Mouse (Mus musculus): ENCODE measurements around the gene Arhgap15. TPM values are rescaled to one million over a fixed set of nuclear protein-coding genes. Genes with fewer than 3 reads are reported as not detected.

Gene Arhgap15
- polyA plus RNA-seq, 1 experiment from 2014 or later: 2.8 TPM

- no peak overlapping the region for H3K4me2 ChIP-seq (ENCODE audit: low read depth, low read length)
- DNase-seq (ENCODE audit: low spot score) (no peak), ATAC-seq (ENCODE audit: low read depth) (no peak)
- H3K9me3 ChIP-seq (ENCODE audit: control insufficient read depth, low read length): no peaks in the 10 kb centered on the region
- no peaks in the 10 kb centered on the region for H3K36me3 ChIP-seq (ENCODE audit: control insufficient read depth, insufficient read depth, low read length)
- no peak overlapping the region for H3K4me3 ChIP-seq (ENCODE audit: low read depth, low read length)
- no peak overlapping the region for H3K27ac ChIP-seq (replicated peaks; ENCODE audit: low read depth, low read length)
- WGBS: 93% methylated on average over 4 of the region's 4 CpGs
- no peaks in the 10 kb centered on the region for H3K27me3 ChIP-seq (replicated peaks; ENCODE audit: control insufficient read depth, insufficient read depth, low read length)
- H3K9ac ChIP-seq (ENCODE audit: low read depth, low read length): no peak overlapping the region
- H3K4me1 ChIP-seq (ENCODE audit: control insufficient read depth, insufficient read depth, low read length): no peaks in the 10 kb centered on the region
These were observed 332.6 kb downstream of the Arhgap15 start for GRCm38 (mm10) chr2:44081241-44081640.

- Histone ChIP-seq H3K9me3 (ENCODE audit: control insufficient read depth, low read length) (no peaks in the 10 kb centered on the region), H3K27ac (replicated peaks; ENCODE audit: low read depth, low read length) (no peak overlapping the region), H3K27me3 (replicated peaks; ENCODE audit: control insufficient read depth, insufficient read depth, low read length) (no peaks in the 10 kb centered on the region), H3K9ac (ENCODE audit: low read depth, low read length) (no peak overlapping the region), H3K4me1 (ENCODE audit: control insufficient read depth, insufficient read depth, low read length) (no peaks in the 10 kb centered on the region), H3K4me3 (ENCODE audit: low read depth, low read length) (no peak overlapping the region), H3K4me2 (ENCODE audit: low read depth, low read length) (no peak overlapping the region), H3K36me3 (ENCODE audit: control insufficient read depth, insufficient read depth, low read length) (no peaks in the 10 kb centered on the region)
- DNase-seq (ENCODE audit: low spot score) (no peak), ATAC-seq (ENCODE audit: low read depth) (no peak)
- WGBS: 72% methylated on average over 2 of the region's 2 CpGs
These were observed 335.8 kb downstream of the Arhgap15 start for GRCm38 (mm10) chr2:44084471-44084870.

GRCm38 (mm10) chr2:44086403-44087056 lies 337.9 kb downstream of the Arhgap15 start:
- H3K9me3 ChIP-seq (ENCODE audit: control insufficient read depth, low read length): no peaks in the 10 kb centered on the region
- no peaks in the 10 kb centered on the region for H3K27me3 ChIP-seq (replicated peaks; ENCODE audit: control insufficient read depth, insufficient read depth, low read length)
- no peak overlapping the region for H3K4me3 ChIP-seq (ENCODE audit: low read depth, low read length)
- no peak overlapping the region for H3K9ac ChIP-seq (ENCODE audit: low read depth, low read length)
- H3K36me3 ChIP-seq (ENCODE audit: control insufficient read depth, insufficient read depth, low read length): no peaks in the 10 kb centered on the region
- H3K4me1 ChIP-seq (ENCODE audit: control insufficient read depth, insufficient read depth, low read length): no peaks in the 10 kb centered on the region
- no peak for ATAC-seq (ENCODE audit: low read depth)
- no peak overlapping the region for H3K27ac ChIP-seq (replicated peaks; ENCODE audit: low read depth, low read length)
- 59% methylated on average over 5 of the region's 5 CpGs for WGBS
- DNase-seq (ENCODE audit: low spot score): no peak
- H3K4me2 ChIP-seq (ENCODE audit: low read depth, low read length): no peak overlapping the region

- 88% methylated on average over 4 of the region's 4 CpGs for WGBS
- Histone ChIP-seq H3K4me2 (ENCODE audit: low read depth, low read length) (no peak overlapping the region), H3K9me3 (ENCODE audit: control insufficient read depth, low read length) (peaks cover 13% of the 10 kb centered on the region), H3K4me3 (ENCODE audit: low read depth, low read length) (no peak overlapping the region), H3K4me1 (ENCODE audit: control insufficient read depth, insufficient read depth, low read length) (peaks cover 12% of the 10 kb centered on the region; the same call in 1 of the 2 replicates), H3K36me3 (ENCODE audit: control insufficient read depth, insufficient read depth, low read length) (no peaks in the 10 kb centered on the region), H3K9ac (ENCODE audit: low read depth, low read length) (no peak overlapping the region), H3K27ac (replicated peaks; ENCODE audit: low read depth, low read length) (no peak overlapping the region), H3K27me3 (replicated peaks; ENCODE audit: control insufficient read depth, insufficient read depth, low read length) (no peaks in the 10 kb centered on the region)
- no peak for ATAC-seq (ENCODE audit: low read depth)
- DNase-seq (ENCODE audit: low spot score): no peak
These were observed 349.9 kb downstream of the Arhgap15 start for GRCm38 (mm10) chr2:44098552-44098951.

- 90% methylated on average over 6 of the region's 6 CpGs for WGBS
- Histone ChIP-seq H3K4me1 (ENCODE audit: control insufficient read depth, insufficient read depth, low read length) (peaks cover 21% of the 10 kb centered on the region), H3K9ac (ENCODE audit: low read depth, low read length) (no peak overlapping the region), H3K4me2 (ENCODE audit: low read depth, low read length) (no peak overlapping the region), H3K4me3 (ENCODE audit: low read depth, low read length) (no peak overlapping the region), H3K27ac (replicated peaks; ENCODE audit: low read depth, low read length) (no peak overlapping the region; the same call in 1 of the 2 replicates), H3K9me3 (ENCODE audit: control insufficient read depth, low read length) (peaks cover 7% of the 10 kb centered on the region), H3K27me3 (replicated peaks; ENCODE audit: control insufficient read depth, insufficient read depth, low read length) (no peaks in the 10 kb centered on the region), H3K36me3 (ENCODE audit: control insufficient read depth, insufficient read depth, low read length) (no peaks in the 10 kb centered on the region)
- no peak for ATAC-seq (ENCODE audit: low read depth)
- no peak for DNase-seq (ENCODE audit: low spot score)
These were observed 353.7 kb downstream of the Arhgap15 start for GRCm38 (mm10) chr2:44102351-44102750.

GRCm38 (mm10) chr2:44103321-44103720 lies 354.7 kb downstream of the Arhgap15 start:
- H3K4me3 ChIP-seq (ENCODE audit: low read depth, low read length): no peak overlapping the region
- no peaks in the 10 kb centered on the region for H3K36me3 ChIP-seq (ENCODE audit: control insufficient read depth, insufficient read depth, low read length)
- H3K9ac ChIP-seq (ENCODE audit: low read depth, low read length): no peak overlapping the region
- H3K27me3 ChIP-seq (replicated peaks; ENCODE audit: control insufficient read depth, insufficient read depth, low read length): no peaks in the 10 kb centered on the region
- H3K4me1 ChIP-seq (ENCODE audit: control insufficient read depth, insufficient read depth, low read length): peaks cover 21% of the 10 kb centered on the region
- 38% methylated on average over 8 of the region's 8 CpGs for WGBS
- H3K4me2 ChIP-seq (ENCODE audit: low read depth, low read length): peak overlapping the region; percentile 10; the same call in 1 of the 2 replicates
- no peaks in the 10 kb centered on the region for H3K9me3 ChIP-seq (ENCODE audit: control insufficient read depth, low read length)
- ATAC-seq (ENCODE audit: low read depth) (no peak), DNase-seq (ENCODE audit: low spot score) (peak; percentile 85)
- peak overlapping the region; percentile 76 for H3K27ac ChIP-seq (replicated peaks; ENCODE audit: low read depth, low read length)

GRCm38 (mm10) chr2:44103742-44104141 lies 355.1 kb downstream of the Arhgap15 start:
- ATAC-seq (ENCODE audit: low read depth) (no peak), DNase-seq (ENCODE audit: low spot score) (peak; percentile 70)
- Histone ChIP-seq H3K4me3 (ENCODE audit: low read depth, low read length) (no peak overlapping the region), H3K9me3 (ENCODE audit: control insufficient read depth, low read length) (no peaks in the 10 kb centered on the region), H3K27ac (replicated peaks; ENCODE audit: low read depth, low read length) (peak overlapping the region; percentile 76), H3K27me3 (replicated peaks; ENCODE audit: control insufficient read depth, insufficient read depth, low read length) (no peaks in the 10 kb centered on the region), H3K4me1 (ENCODE audit: control insufficient read depth, insufficient read depth, low read length) (peaks cover 21% of the 10 kb centered on the region), H3K9ac (ENCODE audit: low read depth, low read length) (no peak overlapping the region), H3K36me3 (ENCODE audit: control insufficient read depth, insufficient read depth, low read length) (no peaks in the 10 kb centered on the region), H3K4me2 (ENCODE audit: low read depth, low read length) (no peak overlapping the region)
- WGBS: 47% methylated on average over 5 of the region's 5 CpGs

- peak overlapping the region; percentile 42 for H3K4me2 ChIP-seq (ENCODE audit: low read depth, low read length)
- H3K4me3 ChIP-seq (ENCODE audit: low read depth, low read length): no peak overlapping the region
- DNase-seq (ENCODE audit: low spot score) (peak; percentile 91), ATAC-seq (ENCODE audit: low read depth) (peak; percentile 86)
- H3K27ac ChIP-seq (replicated peaks; ENCODE audit: low read depth, low read length): peak overlapping the region; percentile 76
- peaks cover 21% of the 10 kb centered on the region for H3K4me1 ChIP-seq (ENCODE audit: control insufficient read depth, insufficient read depth, low read length)
- H3K9me3 ChIP-seq (ENCODE audit: control insufficient read depth, low read length): no peaks in the 10 kb centered on the region
- H3K27me3 ChIP-seq (replicated peaks; ENCODE audit: control insufficient read depth, insufficient read depth, low read length): no peaks in the 10 kb centered on the region
- 18% methylated on average over 22 of the region's 22 CpGs for WGBS
- H3K36me3 ChIP-seq (ENCODE audit: control insufficient read depth, insufficient read depth, low read length): no peaks in the 10 kb centered on the region
- peak overlapping the region; percentile 45 for H3K9ac ChIP-seq (ENCODE audit: low read depth, low read length)
These were observed 355.9 kb downstream of the Arhgap15 start for GRCm38 (mm10) chr2:44104282-44105197.

Data from embryonic facial prominence, embryonic 14.5 days (tissue).